Mouse (Mus musculus): Measurements from ENCODE around the gene Dnajb3.

The Dnajb3 gene

GRCm38 (mm10) chr1:88205294-88205922, at the start of gene Dnajb3:
Gene Dnajb3 (minus strand): TSS chr1:88205782.
- ChIA-PET POLR2A (no interaction called here), CTCF (no interaction called here)

- POLR2A ChIA-PET = interaction anchor here in 2 of 4 experiments (0.9 to 15.1 kb wide), 7 partner anchors 10 to 20 kb away, joined by 3 to 203 read pairs (median 4); partner anchors contain the start of genes Hjurp (in 2 of the 2) and Trpm8 (in 2 of the 2)
- CTCF ChIA-PET = interaction anchor here in 2 of 4 experiments (0.6 to 1.0 kb wide), 2 partner anchors 35 kb away, joined by 3 to 5 read pairs; no protein-coding TSS in a partner anchor
Measured at GRCm38 (mm10) chr1:88254793-88255465, 49.3 kb upstream of the Dnajb3 start.

- POLR2A ChIA-PET = interaction anchor here in 2 of 4 experiments (0.8 to 15.1 kb wide), 11 partner anchors 8 to 34 kb away, joined by 3 to 143 read pairs (median 3); partner anchors contain the start of genes Hjurp (in 1 of the 2) and Trpm8 (in 1 of the 2)
- CTCF ChIA-PET = interaction anchor here (0.5 to 2.2 kb wide), 7 partner anchors 24 to 48 kb away, joined by 3 to 7 read pairs (median 4); partner anchors contain the start of genes Trpm8 (in 2 of the 4) and Hjurp (in 1 of the 4)
Measured at GRCm38 (mm10) chr1:88253540-88253939, 48.0 kb upstream of the Dnajb3 start.

- ChIA-PET POLR2A (interaction anchor here in 2 of 4 experiments (0.6 to 15.1 kb wide), 10 partner anchors 9 to 34 kb away, joined by 3 to 143 read pairs (median 4); partner anchors contain the start of genes Hjurp (in 1 of the 2) and Trpm8 (in 1 of the 2)), CTCF (interaction anchor here (0.8 to 2.2 kb wide), 7 partner anchors 24 to 48 kb away, joined by 3 to 7 read pairs (median 4); partner anchors contain the start of genes Trpm8 (in 2 of the 4) and Hjurp (in 1 of the 4))
Measured at GRCm38 (mm10) chr1:88253106-88253505, 47.5 kb upstream of the Dnajb3 start.

- CTCF ChIA-PET = interaction anchor here in 2 of 4 experiments (0.6 to 1.9 kb wide), 3 partner anchors 9 to 40 kb away, joined by 6 to 21 read pairs (median 8); no protein-coding TSS in a partner anchor
- POLR2A ChIA-PET = interaction anchor here in 1 of 4 experiments (1.3 to 13.5 kb wide), 3 partner anchors 15 to 23 kb away, joined by 4 to 143 read pairs (median 5); no protein-coding TSS in a partner anchor
Measured at GRCm38 (mm10) chr1:88250023-88250422, 44.4 kb upstream of the Dnajb3 start.

GRCm38 (mm10) chr1:88249596-88249995, 44.0 kb upstream of the Dnajb3 start:
- ChIA-PET CTCF (interaction anchor here in 1 of 4 experiments (1.9 kb wide), 1 partner anchor 41 kb away, joined by 6 read pairs; no protein-coding TSS in a partner anchor), POLR2A (interaction anchor here in 2 of 4 experiments (1.1 to 13.5 kb wide), 4 partner anchors 7 to 23 kb away, joined by 4 to 143 read pairs (median 4); no protein-coding TSS in a partner anchor)

GRCm38 (mm10) chr1:88248658-88249057, 43.1 kb upstream of the Dnajb3 start:
- ChIA-PET POLR2A (interaction anchor here in 3 of 4 experiments (0.5 to 13.5 kb wide), 11 partner anchors 8 to 29 kb away, joined by 3 to 143 read pairs (median 4); no protein-coding TSS in a partner anchor), CTCF (interaction anchor here in 2 of 4 experiments (1.2 to 1.9 kb wide), 3 partner anchors 36 to 42 kb away, joined by 3 to 6 read pairs (median 3); no protein-coding TSS in a partner anchor)

GRCm38 (mm10) chr1:88247660-88248059, 42.1 kb upstream of the Dnajb3 start:
- POLR2A ChIA-PET = interaction anchor here in 2 of 4 experiments (0.8 to 13.5 kb wide), 8 partner anchors 9 to 30 kb away, joined by 3 to 143 read pairs (median 4); no protein-coding TSS in a partner anchor
- CTCF ChIA-PET = interaction anchor here in 1 of 4 experiments (1.6 kb wide), 1 partner anchor 37 kb away, joined by 3 read pairs; no protein-coding TSS in a partner anchor

GRCm38 (mm10) chr1:88246386-88246785, 40.8 kb upstream of the Dnajb3 start:
- POLR2A ChIA-PET = interaction anchor here in 2 of 4 experiments (0.9 to 13.5 kb wide), 7 partner anchors 10 to 38 kb away, joined by 3 to 143 read pairs (median 4); no protein-coding TSS in a partner anchor
- CTCF ChIA-PET = interaction anchor here in 3 of 4 experiments (0.5 to 1.9 kb wide), 3 partner anchors 39 to 197 kb away, joined by 3 to 6 read pairs (median 5); no protein-coding TSS in a partner anchor

GRCm38 (mm10) chr1:88245881-88246280, 40.3 kb upstream of the Dnajb3 start:
- POLR2A ChIA-PET = interaction anchor here in 2 of 4 experiments (0.7 to 13.5 kb wide), 5 partner anchors 9 to 31 kb away, joined by 3 to 143 read pairs (median 10); partner anchors contain the start of genes Hjurp (in 1 of the 2) and Trpm8 (in 1 of the 2)
- CTCF ChIA-PET = interaction anchor here in 3 of 4 experiments (0.5 to 4.1 kb wide), 4 partner anchors 39 to 198 kb away, joined by 3 to 11 read pairs (median 6); no protein-coding TSS in a partner anchor

GRCm38 (mm10) chr1:88243861-88244260, 38.3 kb upstream of the Dnajb3 start:
- CTCF ChIA-PET = interaction anchor here in 2 of 4 experiments (0.5 to 4.1 kb wide), 4 partner anchors 41 to 213 kb away, joined by 3 to 11 read pairs (median 4); no protein-coding TSS in a partner anchor
- POLR2A ChIA-PET = interaction anchor here in 3 of 4 experiments (0.6 to 2.1 kb wide), 6 partner anchors 10 to 1193 kb away, joined by 3 to 11 read pairs (median 6); partner anchors contain the start of genes Hjurp (in 1 of the 3) and Trpm8 (in 1 of the 3)

- ChIA-PET CTCF (interaction anchor here in 1 of 4 experiments (0.8 kb wide), 1 partner anchor 47 kb away, joined by 3 read pairs; no protein-coding TSS in a partner anchor), POLR2A (interaction anchor here in 1 of 4 experiments (1.2 kb wide), 1 partner anchor 25 kb away, joined by 4 read pairs; no protein-coding TSS in a partner anchor)
Measured at GRCm38 (mm10) chr1:88240579-88240978, 35.0 kb upstream of the Dnajb3 start.

GRCm38 (mm10) chr1:88240072-88240471, 34.5 kb upstream of the Dnajb3 start:
- ChIA-PET CTCF (no interaction called here), POLR2A (interaction anchor here in 1 of 4 experiments (1.6 kb wide), 1 partner anchor 14 kb away, joined by 3 read pairs; no protein-coding TSS in a partner anchor)

GRCm38 (mm10) chr1:88238771-88239170, 33.2 kb upstream of the Dnajb3 start:
- CTCF ChIA-PET = interaction anchor here in 1 of 4 experiments (0.6 kb wide), 1 partner anchor 39 kb away, joined by 3 read pairs; the partner anchor contains the start of genes Hjurp and Trpm8
- POLR2A ChIA-PET = interaction anchor here in 1 of 4 experiments (0.7 to 1.7 kb wide), 5 partner anchors 8 to 17 kb away, joined by 3 to 5 read pairs (median 3); no protein-coding TSS in a partner anchor

GRCm38 (mm10) chr1:88237311-88237710, 31.7 kb upstream of the Dnajb3 start:
- POLR2A ChIA-PET = interaction anchor here in 2 of 4 experiments (0.5 to 1.9 kb wide), 6 partner anchors 10 to 998 kb away, joined by 3 to 5 read pairs (median 4); no protein-coding TSS in a partner anchor
- CTCF ChIA-PET = interaction anchor here in 2 of 4 experiments (0.7 to 1.5 kb wide), 2 partner anchors 40 to 50 kb away, joined by 3 read pairs; partner anchors contain the start of genes Hjurp (in 1 of the 2) and Trpm8 (in 1 of the 2)

GRCm38 (mm10) chr1:88235894-88236415, 30.4 kb upstream of the Dnajb3 start:
- ChIA-PET POLR2A (interaction anchor here in 2 of 4 experiments (0.5 to 1.9 kb wide), 8 partner anchors 10 to 110 kb away, joined by 3 to 6 read pairs (median 4); no protein-coding TSS in a partner anchor), CTCF (interaction anchor here in 1 of 4 experiments (0.6 kb wide), 1 partner anchor 70 kb away, joined by 3 read pairs; no protein-coding TSS in a partner anchor)
